Mouse (Mus musculus): ENCODE measurements around the gene Cops7b.

Cops7b gene

DNA sequence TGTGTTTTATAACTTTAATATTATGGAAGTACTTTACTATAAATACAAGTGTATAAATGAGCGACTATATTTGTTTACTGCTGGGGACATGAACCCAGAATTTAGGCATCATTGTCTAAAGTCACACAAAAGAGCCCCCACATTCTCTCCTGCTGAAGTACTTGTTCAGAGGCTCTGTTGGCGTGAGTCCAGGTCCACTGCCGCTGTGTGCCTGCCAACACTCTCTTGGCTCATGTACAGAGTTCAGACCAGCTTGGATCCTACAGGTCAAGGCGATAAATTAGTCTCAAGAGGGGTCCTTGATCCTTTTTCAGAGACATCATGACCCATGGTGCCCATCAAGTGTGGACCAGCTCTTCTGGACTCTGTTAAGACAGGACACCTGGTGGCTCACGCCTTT is 74.4 kb downstream of the Cops7b start:
- no peak for DNase-seq (ENCODE audit: extremely low spot score)
